Mouse (Mus musculus) C2C12 (cell line): Measurements from ENCODE around the gene Chst2.

Experiments used
- CEBPB ChIP-seq: IDR thresholded peaks from one replicate; pipeline ENCODE4 v1.6.1; 2011; ENCODE audit warnings: low read depth, mild to moderate bottlenecking, control low read depth, moderate library complexity
- CTCF ChIP-seq: IDR thresholded peaks from one replicate; pipeline ENCODE4 v1.5.1; 2011; ENCODE audit not compliant: control insufficient read depth, insufficient read depth, insufficient read length
- FOSL1 ChIP-seq: IDR thresholded peaks from one replicate; pipeline ENCODE4 v1.8.0; 2011; ENCODE audit warnings: mild to moderate bottlenecking, low read length; ENCODE audit not compliant: poor library complexity, insufficient read depth, severe bottlenecking
- MAX ChIP-seq: IDR thresholded peaks from one replicate; pipeline ENCODE4 v1.6.1; 2011; ENCODE audit warnings: mild to moderate bottlenecking, control low read depth
- MYOD1 ChIP-seq: IDR thresholded peaks from one replicate; pipeline ENCODE4 v1.6.1; 2011; ENCODE audit warnings: low read depth; ENCODE audit not compliant: control insufficient read depth, insufficient read length
- MYOG ChIP-seq: IDR thresholded peaks from one replicate; pipeline ENCODE4 v1.6.1; 2011; ENCODE audit not compliant: control insufficient read depth, insufficient read length; ENCODE audit errors: extremely low read depth
- USF1 ChIP-seq: IDR thresholded peaks from one replicate; pipeline ENCODE4 v1.6.1; 2011; ENCODE audit warnings: low read depth, mild to moderate bottlenecking, control low read depth, moderate library complexity

GRCm38 (mm10) chr9:95387881-95388380 lies 18.6 kb downstream of the Chst2 start:
- TF ChIP-seq CTCF, result no peak
- no peak for TF ChIP-seq MAX
- no peak for TF ChIP-seq CEBPB
- TF ChIP-seq USF1, result no peak
- TF ChIP-seq FOSL1, result no peak
- no peak for TF ChIP-seq MYOG
- TF ChIP-seq MYOD1, result no peak
